Mouse (Mus musculus) kidney, embryonic 14.5 days (tissue): ENCODE measurements around the gene Epdr1. TPM values are rescaled to one million over a fixed set of nuclear protein-coding genes. Genes with fewer than 3 reads are reported as not detected.

ENCODE experiments used
- ATAC-seq: fragments of 200-750 bp; cut with Nextera tagmentation; 2 replicates; pipeline ENCODE4 v1.8.0; 2017; ENCODE audit warnings: moderate number of reproducible peaks, mild to moderate bottlenecking, moderate TSS enrichment, moderate library complexity; ENCODE audit not compliant: low FRiP score, low TSS enrichment
- H3K27ac ChIP-seq: fragments of 300-500 bp; sonication (generic); 2 replicates; pipeline ENCODE4 v1.5.1; 2014; ENCODE audit warnings: low read depth, mild to moderate bottlenecking, low read length, moderate library complexity, mixed read lengths
- H3K27me3 ChIP-seq: fragments of 300-500 bp; sonication (generic); 2 replicates; pipeline ENCODE4 v1.6.1; 2014; ENCODE audit warnings: mild to moderate bottlenecking, low read length; ENCODE audit not compliant: control insufficient read depth, insufficient read depth
- H3K36me3 ChIP-seq: fragments of 300-500 bp; sonication (generic); 2 replicates; pipeline ENCODE4 v1.6.1; 2014; ENCODE audit warnings: low read length, mixed read lengths; ENCODE audit not compliant: control insufficient read depth, insufficient read depth
- H3K4me1 ChIP-seq: fragments of 300-500 bp; sonication (generic); 2 replicates; pipeline ENCODE4 v1.6.1; 2014; ENCODE audit warnings: low read length, mixed read lengths; ENCODE audit not compliant: control insufficient read depth, insufficient read depth
- H3K4me2 ChIP-seq: fragments of 300-500 bp; sonication (generic); replicated peaks from 2 replicates; pipeline ENCODE4 v1.6.1; 2014; ENCODE audit warnings: low read depth, mild to moderate bottlenecking, low read length
- H3K4me3 ChIP-seq: fragments of 300-500 bp; sonication (generic); 2 replicates; pipeline ENCODE4 v1.5.1; 2014; ENCODE audit warnings: mild to moderate bottlenecking, low read length
- H3K9ac ChIP-seq: fragments of 300-500 bp; sonication (generic); 2 replicates; pipeline ENCODE4 v1.6.1; 2014; ENCODE audit warnings: low read depth, mild to moderate bottlenecking, low read length, moderate library complexity
- H3K9me3 ChIP-seq: fragments of 300-500 bp; sonication (generic); 2 replicates; pipeline ENCODE4 v1.6.1; 2016; ENCODE audit warnings: low read length; ENCODE audit not compliant: control insufficient read depth
- WGBS: fragments of 180-500 bp; shearing (Covaris S2); extraction: QIAGEN DNeasy Blood & Tissue Kit; methylation state at CpG from one replicate; pipeline ENCODE4 v1.1.7; 2014; 5-methylcytosine and 5-hydroxymethylcytosine counted together
- polyA plus RNA-seq: library from polyadenylated mRNA; unstranded; fragments of >200 nt; fragmentation: Nextera tagmentation; extraction: Ambion mirVana; gene quantifications from 2 replicates; pipeline ENCODE4 v1.2.1, GENCODE M21; 2014

Gene Epdr1
- polyA plus RNA-seq, result 20.5 and 20.9 TPM in 2 replicates

DNA sequence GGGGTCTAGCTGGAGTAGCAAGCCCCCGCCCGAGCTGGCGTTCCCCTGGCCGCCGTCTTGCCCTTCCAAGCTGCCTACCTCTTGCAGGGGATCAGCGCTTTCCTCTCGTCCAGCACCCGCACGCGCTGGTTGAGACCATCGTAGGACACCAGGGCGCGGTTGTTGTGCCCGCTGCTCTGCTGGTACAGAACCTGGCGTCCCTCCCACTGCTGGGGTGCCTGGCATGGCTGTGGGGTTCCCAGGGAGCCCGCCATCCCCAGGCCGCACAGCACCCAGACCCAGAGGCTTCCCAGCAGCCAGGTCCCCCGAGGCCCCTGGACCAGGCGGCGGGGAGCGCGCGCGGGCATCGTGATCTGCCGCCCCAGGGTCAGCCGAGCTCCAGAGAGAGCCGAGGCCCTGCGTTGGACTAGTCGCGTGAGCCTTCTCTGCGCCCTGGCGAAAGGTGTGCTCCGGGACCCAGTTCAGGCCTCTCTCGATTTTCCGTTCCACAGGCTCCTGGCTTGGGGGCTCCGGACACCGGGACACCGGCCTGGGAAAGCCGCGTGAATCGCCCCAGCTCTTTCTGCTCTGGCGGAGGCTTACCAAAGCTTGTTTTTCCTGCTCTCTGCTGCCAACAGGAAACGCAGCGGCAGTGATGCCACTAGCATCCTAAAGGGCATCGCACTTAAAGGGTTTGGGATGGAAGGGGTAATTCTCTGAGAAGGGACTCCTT is at the start of gene Epdr1:
Gene Epdr1 (minus strand): TSS at position 712 of the 712 bp plus-strand sequence.
- H3K27ac ChIP-seq, result peak within 1 kb of the TSS; percentile 51; the same call in 1 of the 2 replicates
- H3K4me2 ChIP-seq, result peak within 1 kb of the TSS; percentile 92
- H3K4me1 ChIP-seq, result 0 out of 2 replicates have a peak, but pooled peaks cover 6% of the 10 kb centered on the region
- H3K9ac ChIP-seq, result peak within 1 kb of the TSS; percentile 80
- H3K36me3 ChIP-seq, result no peaks in the 10 kb centered on the region
- ATAC-seq, result peak; percentile 87
- H3K4me3 ChIP-seq, result peak within 1 kb of the TSS; percentile 73
- H3K9me3 ChIP-seq, result no peaks in the 10 kb centered on the region
- peaks cover 11% of the 10 kb centered on the region for H3K27me3 ChIP-seq
- WGBS, result under 1% methylated on average over 46 of the region's 46 CpGs

DNA sequence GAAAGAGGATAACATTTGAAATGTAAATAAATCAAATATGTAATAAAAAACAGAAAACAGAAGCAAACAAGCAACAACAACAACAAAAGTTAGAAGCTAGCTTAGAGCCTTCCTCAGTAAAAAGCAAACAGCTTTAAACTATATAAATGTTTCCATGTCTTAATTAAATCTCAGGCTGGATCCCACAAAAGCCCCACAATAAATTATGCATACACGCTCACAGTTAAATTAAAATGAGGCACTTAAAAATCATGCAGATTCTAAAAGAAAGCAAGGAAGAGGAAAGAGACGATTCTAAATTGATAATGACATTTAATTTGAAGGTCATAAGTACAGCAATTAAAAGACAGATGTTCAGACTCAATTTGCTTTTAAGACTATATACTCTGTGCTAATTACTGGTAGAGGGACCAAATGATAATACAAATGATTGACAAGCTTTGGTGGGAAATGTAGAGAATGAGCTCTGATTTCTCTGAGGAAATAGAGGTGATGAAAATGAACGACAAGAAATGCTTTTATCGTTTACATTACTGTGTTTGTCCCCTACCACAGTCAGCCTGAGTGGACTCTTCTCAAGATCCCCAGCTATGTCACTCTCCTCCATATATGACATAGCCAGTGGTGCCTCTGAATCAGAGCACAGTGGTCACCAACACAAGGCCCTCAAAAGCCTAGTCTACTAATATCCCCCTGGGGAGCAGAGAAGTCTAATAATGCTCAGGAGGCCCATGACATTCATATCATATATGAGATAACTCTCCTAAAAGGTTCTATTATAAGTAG is 48.8 kb upstream of the Epdr1 start:
- Histone ChIP-seq H3K27ac (no peak overlapping the region), H3K4me3 (no peak overlapping the region), H3K9me3 (no peaks in the 10 kb centered on the region), H3K4me2 (no peak overlapping the region), H3K27me3 (no peaks in the 10 kb centered on the region), H3K4me1 (no peaks in the 10 kb centered on the region), H3K9ac (no peak overlapping the region), H3K36me3 (no peaks in the 10 kb centered on the region)
- WGBS, result 81% methylated on average over 4 of the region's 4 CpGs
- no peak for ATAC-seq

DNA sequence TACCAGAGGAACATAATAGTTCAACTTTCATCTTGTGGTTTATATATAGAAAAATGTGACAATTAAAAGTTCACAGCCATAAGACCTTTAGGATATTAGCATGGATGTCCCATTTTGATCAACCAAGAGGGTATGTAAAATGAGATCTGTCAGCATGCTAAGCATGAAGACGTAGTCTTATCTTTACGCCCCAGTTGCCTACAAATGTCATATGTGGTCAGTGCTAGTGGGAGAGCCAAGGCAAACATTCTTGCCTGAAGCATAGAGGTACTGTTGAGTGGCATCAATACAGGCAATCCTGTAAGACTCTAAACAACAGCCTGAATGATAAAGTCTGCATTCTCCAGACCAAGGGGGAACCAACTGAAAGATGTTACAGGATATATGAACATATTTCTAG is 32.7 kb upstream of the Epdr1 start:
- Histone ChIP-seq H3K9me3 (no peaks in the 10 kb centered on the region), H3K4me3 (no peak overlapping the region), H3K4me1 (no peaks in the 10 kb centered on the region), H3K4me2 (no peak overlapping the region), H3K27ac (no peak overlapping the region), H3K27me3 (no peaks in the 10 kb centered on the region), H3K9ac (no peak overlapping the region), H3K36me3 (no peaks in the 10 kb centered on the region)
- no peak for ATAC-seq
- 87% methylated on average over 2 of the region's 2 CpGs for WGBS

DNA sequence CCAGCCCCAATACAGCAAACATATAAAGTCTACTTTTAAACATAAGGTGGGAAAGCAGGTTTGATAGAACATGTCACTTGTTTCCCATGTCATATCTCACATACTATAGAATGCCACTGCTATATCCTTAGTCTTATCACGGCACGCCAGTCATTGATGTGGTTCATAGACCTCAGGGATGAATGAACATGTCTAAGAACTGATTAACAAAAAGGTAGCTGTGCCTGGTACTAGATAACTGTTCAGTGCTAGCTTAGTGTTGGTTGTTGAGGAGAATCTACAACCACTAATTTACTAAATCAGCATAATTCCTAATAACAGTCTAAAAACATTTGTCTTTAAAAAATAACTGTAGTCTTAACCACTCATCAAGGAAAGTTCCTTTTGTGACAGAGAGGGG is 30.1 kb upstream of the Epdr1 start:
- no peak for ATAC-seq
- WGBS, result 91% methylated on average over 2 of the region's 2 CpGs
- no peaks in the 10 kb centered on the region for H3K4me1 ChIP-seq

DNA sequence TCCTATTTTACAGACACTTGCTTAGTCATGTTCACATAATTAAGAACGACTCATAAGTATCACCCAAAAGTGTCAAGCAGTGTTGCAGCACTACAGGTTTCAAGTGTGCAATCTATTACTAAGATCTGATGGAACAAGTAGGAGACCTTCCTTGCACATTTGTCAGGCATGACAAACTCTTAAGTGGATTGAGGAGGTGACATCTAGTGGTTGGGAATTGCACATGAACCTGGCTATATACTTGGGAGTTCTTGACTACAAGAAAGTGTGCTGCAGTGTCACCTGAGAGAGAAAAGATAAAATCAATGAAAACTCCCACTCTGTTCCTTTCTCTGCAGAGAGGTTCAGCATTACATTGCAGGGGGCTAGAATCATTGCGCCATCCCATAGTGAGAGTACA is 24.5 kb upstream of the Epdr1 start:
- H3K9ac ChIP-seq, result no peak overlapping the region
- no peaks in the 10 kb centered on the region for H3K27me3 ChIP-seq
- ATAC-seq, result no peak
- no peak overlapping the region for H3K4me3 ChIP-seq
- no peak overlapping the region for H3K4me2 ChIP-seq
- no peaks in the 10 kb centered on the region for H3K36me3 ChIP-seq
- no peak overlapping the region for H3K27ac ChIP-seq
- no peaks in the 10 kb centered on the region for H3K9me3 ChIP-seq
- 79% methylated on average over 2 of the region's 2 CpGs for WGBS
- no peaks in the 10 kb centered on the region for H3K4me1 ChIP-seq

More for the DNA sequence above, 30.1 kb upstream of the Epdr1 start:
- Histone ChIP-seq H3K36me3 (no peaks in the 10 kb centered on the region), H3K27me3 (no peaks in the 10 kb centered on the region), H3K9ac (no peak overlapping the region), H3K9me3 (no peaks in the 10 kb centered on the region), H3K4me2 (no peak overlapping the region), H3K4me3 (no peak overlapping the region), H3K27ac (no peak overlapping the region)

DNA sequence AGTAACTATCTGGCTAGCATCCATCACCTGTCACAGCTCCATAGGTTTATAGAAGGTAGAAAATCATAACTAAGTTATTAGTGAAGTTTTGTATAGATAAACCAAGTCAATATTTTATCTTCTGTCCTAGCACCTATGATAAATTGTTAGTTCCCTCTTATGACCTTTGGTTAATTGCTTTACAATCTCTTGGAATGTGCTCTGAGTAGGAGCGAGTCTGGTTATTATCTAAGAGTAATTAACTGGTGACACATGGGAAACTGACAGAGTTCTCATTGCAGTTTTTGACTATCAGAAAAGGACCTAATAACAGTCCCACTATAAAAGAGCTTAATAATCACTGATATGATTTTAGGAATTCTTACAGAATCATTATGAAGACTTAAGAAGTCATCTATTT is 23.8 kb upstream of the Epdr1 start:
- H3K36me3 ChIP-seq, result no peaks in the 10 kb centered on the region
- no peak overlapping the region for H3K9ac ChIP-seq
- no peaks in the 10 kb centered on the region for H3K4me1 ChIP-seq
- no peak for ATAC-seq
- 61% methylated on average over 1 of the region's 1 CpGs for WGBS
- H3K4me2 ChIP-seq, result no peak overlapping the region
- no peaks in the 10 kb centered on the region for H3K27me3 ChIP-seq
- H3K9me3 ChIP-seq, result no peaks in the 10 kb centered on the region
- H3K4me3 ChIP-seq, result no peak overlapping the region
- no peak overlapping the region for H3K27ac ChIP-seq

DNA sequence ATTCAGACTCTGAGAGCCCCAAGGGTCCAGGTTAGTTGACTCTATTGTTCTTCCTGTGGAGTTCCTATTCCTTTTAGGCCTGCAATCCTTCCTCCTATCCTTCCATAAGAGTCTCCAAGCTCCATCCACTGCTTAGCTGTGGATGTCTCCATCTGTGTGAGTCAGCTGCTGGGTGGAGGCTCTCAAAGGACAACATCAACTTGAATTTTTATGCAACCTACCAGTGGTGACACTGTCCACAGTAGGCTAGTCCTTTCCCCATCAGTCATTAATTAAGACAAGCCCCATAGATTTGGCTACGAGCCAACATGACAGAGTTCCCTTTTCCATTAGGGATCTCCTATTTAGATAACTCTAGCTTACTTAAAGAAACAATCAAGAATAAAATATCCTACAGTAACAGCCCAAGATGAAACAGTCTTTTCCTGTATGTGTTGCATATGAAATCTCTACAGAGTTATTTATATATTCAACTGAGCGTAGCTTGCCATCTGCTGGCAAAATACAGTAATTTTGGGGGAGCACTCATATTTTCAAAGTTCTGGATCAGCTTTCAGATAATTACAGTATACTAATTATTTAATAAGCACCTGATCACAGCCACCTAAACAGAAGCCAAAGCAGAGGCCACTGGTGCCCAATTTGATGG is 20.6 kb upstream of the Epdr1 start:
- no peaks in the 10 kb centered on the region for H3K9me3 ChIP-seq
- no peak overlapping the region for H3K4me2 ChIP-seq
- H3K4me3 ChIP-seq, result no peak overlapping the region
- no peak overlapping the region for H3K27ac ChIP-seq
- H3K36me3 ChIP-seq, result no peaks in the 10 kb centered on the region
- WGBS, result 80% methylated on average over 2 of the region's 2 CpGs
- no peak overlapping the region for H3K9ac ChIP-seq
- ATAC-seq, result no peak
- H3K27me3 ChIP-seq, result no peaks in the 10 kb centered on the region
- no peaks in the 10 kb centered on the region for H3K4me1 ChIP-seq

DNA sequence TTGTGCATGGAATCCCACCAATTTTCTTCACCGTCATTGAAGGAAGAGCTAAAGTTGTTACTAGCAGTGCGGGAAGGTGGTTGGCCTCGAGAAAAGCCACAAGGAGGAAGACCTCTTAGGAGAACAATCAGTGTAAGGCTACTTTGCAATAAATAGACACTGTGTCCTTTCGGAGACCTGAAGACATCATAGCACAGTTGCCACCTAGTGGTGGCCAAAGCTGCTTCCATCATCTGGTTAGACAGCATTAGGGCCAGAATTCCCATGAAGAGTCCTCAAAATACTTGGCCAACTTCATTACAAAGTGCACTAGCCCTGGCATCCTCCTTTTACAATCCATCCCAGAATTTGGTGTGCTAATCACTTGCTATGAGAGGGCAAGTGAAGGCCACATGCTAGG is 16.4 kb upstream of the Epdr1 start:
- ATAC-seq, result peak; percentile 57; the same call in 1 of the 2 replicates
- Histone ChIP-seq H3K36me3 (no peaks in the 10 kb centered on the region), H3K4me3 (no peak overlapping the region), H3K9me3 (no peaks in the 10 kb centered on the region), H3K4me2 (no peak overlapping the region), H3K27ac (no peak overlapping the region), H3K4me1 (no peaks in the 10 kb centered on the region), H3K9ac (no peak overlapping the region), H3K27me3 (no peaks in the 10 kb centered on the region)
- 66% methylated on average over 4 of the region's 4 CpGs for WGBS
